Mouse (Mus musculus) kidney, embryonic 16.5 days (tissue): Measurements from ENCODE around the gene Meltf. TPM values are rescaled to one million over a fixed set of nuclear protein-coding genes. Genes with fewer than 3 reads are reported as not detected.

ENCODE experiments used
- ATAC-seq: fragments of 200-750 bp; cut with Nextera tagmentation; 2 replicates; pipeline ENCODE4 v1.8.0; 2017; ENCODE audit warnings: moderate TSS enrichment; ENCODE audit not compliant: low FRiP score, low TSS enrichment
- H3K27ac ChIP-seq: fragments of 300-500 bp; sonication (generic); 2 replicates; pipeline ENCODE4 v1.5.1; 2014; ENCODE audit warnings: low read length
- H3K27me3 ChIP-seq: fragments of 300-500 bp; sonication (generic); 2 replicates; pipeline ENCODE4 v1.6.1; 2014; ENCODE audit warnings: low read length, control low read depth, mixed read lengths; ENCODE audit not compliant: insufficient read depth
- H3K36me3 ChIP-seq: fragments of 300-500 bp; sonication (generic); 2 replicates; pipeline ENCODE4 v1.6.1; 2014; ENCODE audit warnings: low read length, control low read depth, mixed read lengths; ENCODE audit not compliant: insufficient read depth
- H3K4me1 ChIP-seq: fragments of 300-500 bp; sonication (generic); 2 replicates; pipeline ENCODE4 v1.6.1; 2014; ENCODE audit warnings: low read length, control low read depth, mixed read lengths; ENCODE audit not compliant: insufficient read depth
- H3K4me2 ChIP-seq: fragments of 300-500 bp; sonication (generic); replicated peaks from 2 replicates; pipeline ENCODE4 v1.6.1; 2014; ENCODE audit warnings: low read depth, low read length
- H3K4me3 ChIP-seq: fragments of 300-500 bp; sonication (generic); 2 replicates; pipeline ENCODE4 v1.5.1; 2014; ENCODE audit warnings: mild to moderate bottlenecking, low read length
- H3K9ac ChIP-seq: fragments of 300-500 bp; sonication (generic); replicated peaks from 2 replicates; pipeline ENCODE4 v1.6.1; 2014; ENCODE audit warnings: low read length
- H3K9me3 ChIP-seq: fragments of 300-500 bp; sonication (generic); 2 replicates; pipeline ENCODE4 v1.6.1; 2016; ENCODE audit warnings: low read length, control low read depth
- WGBS: fragments of 180-500 bp; shearing (Covaris S2); extraction: QIAGEN DNeasy Blood & Tissue Kit; methylation state at CpG from one replicate; pipeline ENCODE4 v1.1.7; 2014; 5-methylcytosine and 5-hydroxymethylcytosine counted together
- polyA plus RNA-seq: library from polyadenylated mRNA; unstranded; fragments of >200 nt; fragmentation: Nextera tagmentation; extraction: Ambion mirVana; gene quantifications from 2 replicates; pipeline ENCODE4 v1.2.1, GENCODE M21; 2015

Meltf gene
- polyA plus RNA-seq, 1 experiment from 2014 or later: 0.66 TPM

DNA sequence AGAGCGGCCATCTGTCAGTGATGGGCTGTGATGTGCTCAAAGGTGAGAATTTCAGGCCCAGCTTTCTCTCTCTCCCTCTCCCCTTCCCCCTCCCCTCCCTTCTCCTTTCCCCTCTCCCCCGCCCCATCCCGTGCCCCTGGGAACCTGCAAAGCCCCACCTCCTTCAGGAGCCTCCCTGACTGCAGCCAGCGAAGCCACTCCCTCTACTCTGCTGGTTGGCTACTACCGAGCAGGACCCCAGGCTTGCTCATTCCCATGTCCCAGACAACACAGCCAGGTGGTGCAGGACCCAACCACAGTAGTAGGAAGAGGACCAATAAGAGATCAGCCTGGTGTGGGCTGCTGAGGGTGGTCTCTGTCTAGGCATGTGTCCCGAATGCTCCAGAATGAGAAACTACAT lies 5.3 kb downstream of the Meltf start:
- no peak overlapping the region for H3K9ac ChIP-seq
- WGBS: 15% methylated on average over 5 of the region's 6 CpGs
- 0 out of 2 replicates have a peak overlapping the region, but pooled peaks have one; percentile 9 for H3K4me3 ChIP-seq
- H3K4me1 ChIP-seq: peaks cover 9% of the 10 kb centered on the region; the same call in 1 of the 2 replicates
- no peaks in the 10 kb centered on the region for H3K36me3 ChIP-seq
- H3K9me3 ChIP-seq: no peaks in the 10 kb centered on the region
- ATAC-seq: peak; percentile 58
- H3K27ac ChIP-seq: no peak overlapping the region
- H3K27me3 ChIP-seq: 0 out of 2 replicates have a peak, but pooled peaks cover 4% of the 10 kb centered on the region
- peak overlapping the region; percentile 36 for H3K4me2 ChIP-seq

DNA sequence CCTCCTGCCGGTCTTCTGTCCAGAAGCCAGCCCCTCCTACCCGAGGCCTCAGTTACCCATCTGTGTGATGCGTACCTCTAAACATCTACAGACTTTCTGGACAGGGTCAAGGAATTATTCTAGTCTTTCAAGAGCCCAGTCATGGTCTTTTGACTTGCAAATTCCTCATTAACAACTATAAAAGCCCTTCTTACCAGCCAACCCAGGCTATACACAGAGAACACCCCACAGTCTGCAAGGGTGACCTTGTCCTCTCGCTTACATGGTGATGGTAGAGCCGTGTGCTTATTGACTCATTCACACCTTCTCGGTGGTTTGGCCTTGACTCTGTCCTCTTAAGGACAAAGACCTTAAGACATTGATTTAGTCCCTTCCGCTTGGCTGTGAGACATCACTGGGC lies 12.3 kb downstream of the Meltf start:
- Histone ChIP-seq H3K27ac (no peak overlapping the region), H3K4me1 (no peaks in the 10 kb centered on the region), H3K36me3 (no peaks in the 10 kb centered on the region), H3K4me2 (no peak overlapping the region), H3K9ac (no peak overlapping the region), H3K4me3 (no peak overlapping the region), H3K27me3 (no peaks in the 10 kb centered on the region), H3K9me3 (no peaks in the 10 kb centered on the region)
- 72% methylated on average over 7 of the region's 7 CpGs for WGBS
- no peak for ATAC-seq

DNA sequence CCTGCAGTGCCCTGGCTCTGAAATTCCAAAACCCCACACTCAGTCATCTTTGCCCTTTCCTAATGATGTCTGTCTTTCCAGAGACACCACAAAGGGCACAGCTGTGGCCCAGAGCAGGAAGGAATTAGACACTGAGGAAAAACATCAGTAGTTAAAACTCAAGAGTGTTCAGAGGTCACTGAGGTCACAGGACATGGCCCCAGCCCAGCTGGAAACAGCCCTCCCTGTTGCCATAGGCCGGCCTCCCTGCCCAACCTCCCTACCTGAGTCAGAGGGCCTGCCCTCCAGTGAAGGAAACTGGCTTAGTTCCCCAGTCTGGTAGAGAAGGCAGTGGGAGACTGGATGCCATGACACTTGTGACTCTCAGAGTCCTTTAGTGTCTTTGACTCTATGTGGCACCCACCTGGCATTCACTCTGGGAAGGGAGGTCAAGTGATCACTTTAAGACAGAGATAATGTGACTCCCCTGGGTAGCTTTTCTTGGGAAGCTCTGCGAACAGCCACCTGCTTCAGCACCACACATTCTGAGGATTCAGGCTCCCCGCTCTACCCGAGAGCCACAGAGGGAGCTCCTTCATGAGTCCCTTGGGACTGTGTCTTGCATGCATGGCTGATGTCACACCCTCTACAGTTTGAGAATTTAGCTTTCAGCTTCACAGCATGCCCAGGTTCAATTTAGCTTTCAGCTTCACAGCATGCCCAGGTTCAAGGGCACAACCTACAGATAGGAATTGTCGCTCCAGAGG lies 15.0 kb downstream of the Meltf start:
- no peak overlapping the region for H3K27ac ChIP-seq
- H3K4me2 ChIP-seq: no peak overlapping the region
- H3K4me3 ChIP-seq: no peak overlapping the region
- H3K9ac ChIP-seq: no peak overlapping the region
- peaks cover 10% of the 10 kb centered on the region for H3K4me1 ChIP-seq
- H3K27me3 ChIP-seq: no peaks in the 10 kb centered on the region
- H3K9me3 ChIP-seq: no peaks in the 10 kb centered on the region
- WGBS: 60% methylated on average over 5 of the region's 5 CpGs
- ATAC-seq: no peak
- H3K36me3 ChIP-seq: no peaks in the 10 kb centered on the region

DNA sequence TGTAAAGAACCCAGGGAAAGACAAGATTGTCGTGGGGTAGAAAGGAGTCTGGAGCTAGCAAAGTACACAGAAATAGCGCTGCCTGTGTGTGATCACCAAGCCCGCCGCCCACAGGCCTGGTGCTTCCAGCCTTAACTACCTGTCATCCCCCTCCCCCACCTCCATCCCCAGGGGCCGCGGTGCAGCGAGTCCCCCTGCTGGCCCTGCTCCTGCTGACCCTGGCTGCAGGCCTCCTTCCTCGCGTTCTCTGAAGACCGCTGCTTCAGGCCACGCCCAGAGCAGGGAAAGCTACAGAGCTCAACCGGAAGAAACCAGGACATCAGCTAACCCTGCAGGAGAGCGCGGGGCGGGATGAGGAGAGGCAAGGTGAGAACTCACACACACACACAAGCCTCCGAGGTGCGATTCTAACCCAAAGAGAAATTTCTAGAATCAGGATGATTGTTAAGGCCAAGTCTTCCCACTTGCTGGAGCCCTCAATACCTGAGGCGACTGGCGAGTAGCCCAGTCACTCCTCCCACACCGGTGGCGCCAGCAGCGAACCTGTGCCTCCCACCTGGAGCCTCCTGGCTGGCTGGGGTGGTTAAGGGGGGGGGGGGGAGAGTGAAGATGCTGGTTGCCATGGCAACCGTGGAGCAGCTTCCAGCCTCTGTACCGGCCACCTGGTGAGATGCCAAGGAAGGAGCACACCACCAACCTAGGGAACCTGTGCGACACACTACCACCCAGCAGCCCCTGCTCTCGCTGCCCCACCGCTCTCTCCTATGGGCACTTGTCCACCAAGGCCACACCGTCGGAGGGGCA lies 18.6 kb downstream of the Meltf start:
- Histone ChIP-seq H3K36me3 (no peaks in the 10 kb centered on the region), H3K4me3 (peak overlapping the region; percentile 14; the same call in 1 of the 2 replicates), H3K9ac (peak overlapping the region; percentile 42; the same call in 1 of the 2 replicates), H3K27ac (no peak overlapping the region), H3K9me3 (peaks cover 6% of the 10 kb centered on the region; the same call in 1 of the 2 replicates), H3K27me3 (no peaks in the 10 kb centered on the region), H3K4me1 (peaks cover 10% of the 10 kb centered on the region), H3K4me2 (peak overlapping the region; percentile 52)
- peak; percentile 80; the same call in 1 of the 2 replicates for ATAC-seq
- WGBS: 13% methylated on average over 29 of the region's 29 CpGs

DNA sequence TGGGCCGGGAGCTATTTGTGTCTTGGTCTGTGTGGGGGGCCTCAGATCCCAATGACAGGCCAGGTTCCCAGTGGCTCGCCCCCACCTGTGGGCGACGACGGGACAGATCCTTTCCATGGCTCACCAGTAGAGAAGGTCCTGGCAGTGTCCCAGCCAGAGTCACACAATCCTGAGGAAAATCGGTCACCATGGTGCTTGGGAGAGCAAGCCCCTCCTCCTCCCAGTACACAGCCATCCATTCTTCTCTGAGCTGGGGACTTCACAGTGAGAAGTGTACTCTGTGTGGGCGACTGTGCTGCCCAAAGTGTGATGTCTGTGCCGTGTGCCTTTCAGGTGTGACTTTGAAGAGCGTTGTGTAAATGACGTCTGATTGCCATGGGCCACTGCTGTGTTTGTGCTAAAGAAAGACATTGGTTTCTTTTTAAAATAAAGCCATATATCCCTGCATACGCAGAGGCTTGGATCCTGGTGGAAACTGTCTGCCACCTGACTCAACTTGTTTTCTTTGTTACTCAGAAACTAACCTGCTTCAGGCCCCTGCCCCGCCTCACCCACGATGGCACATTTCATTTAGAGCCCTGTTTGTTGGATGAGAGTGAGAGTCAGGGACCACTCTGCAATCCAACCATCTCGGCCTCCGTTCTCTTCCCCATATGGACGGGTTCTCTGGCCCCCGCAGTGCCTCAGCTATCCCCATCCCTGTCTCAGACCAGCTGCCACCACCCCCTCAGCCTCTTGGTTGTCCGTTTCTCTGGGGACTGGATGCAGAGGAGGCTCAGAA lies 20.1 kb downstream of the Meltf start:
- no peak overlapping the region for H3K9ac ChIP-seq
- peaks cover 10% of the 10 kb centered on the region for H3K4me1 ChIP-seq
- H3K4me2 ChIP-seq: no peak overlapping the region
- no peak for ATAC-seq
- H3K36me3 ChIP-seq: no peaks in the 10 kb centered on the region
- H3K4me3 ChIP-seq: no peak overlapping the region
- H3K27ac ChIP-seq: no peak overlapping the region
- 79% methylated on average over 18 of the region's 18 CpGs for WGBS
- H3K27me3 ChIP-seq: no peaks in the 10 kb centered on the region
- H3K9me3 ChIP-seq: peaks cover 6% of the 10 kb centered on the region; the same call in 1 of the 2 replicates

DNA sequence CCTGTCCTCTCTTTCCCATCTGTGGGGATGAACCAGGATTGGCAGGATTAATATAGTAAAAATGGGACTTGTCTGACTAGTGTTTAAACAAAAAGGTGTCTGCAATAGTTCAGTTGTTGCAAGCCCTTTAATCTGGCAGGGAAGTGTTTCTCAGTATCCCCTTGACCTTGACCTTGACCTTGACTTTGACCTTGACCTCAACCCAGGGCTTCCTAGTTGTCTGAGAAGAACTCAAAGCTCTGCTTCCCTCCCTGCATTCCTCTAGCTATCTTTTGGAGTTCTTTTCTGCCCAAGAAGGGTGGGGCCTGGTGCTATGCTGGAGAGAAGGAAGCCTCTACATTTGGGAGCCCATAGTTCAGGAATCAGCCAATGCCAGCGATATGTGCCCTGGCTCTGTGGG lies 23.3 kb downstream of the Meltf start:
- Histone ChIP-seq H3K4me2 (no peak overlapping the region), H3K9me3 (peaks cover 6% of the 10 kb centered on the region; the same call in 1 of the 2 replicates), H3K36me3 (no peaks in the 10 kb centered on the region), H3K9ac (no peak overlapping the region), H3K4me1 (peaks cover 18% of the 10 kb centered on the region), H3K4me3 (no peak overlapping the region), H3K27me3 (no peaks in the 10 kb centered on the region), H3K27ac (no peak overlapping the region)
- 84% methylated on average over 1 of the region's 1 CpGs for WGBS
- ATAC-seq: no peak

DNA sequence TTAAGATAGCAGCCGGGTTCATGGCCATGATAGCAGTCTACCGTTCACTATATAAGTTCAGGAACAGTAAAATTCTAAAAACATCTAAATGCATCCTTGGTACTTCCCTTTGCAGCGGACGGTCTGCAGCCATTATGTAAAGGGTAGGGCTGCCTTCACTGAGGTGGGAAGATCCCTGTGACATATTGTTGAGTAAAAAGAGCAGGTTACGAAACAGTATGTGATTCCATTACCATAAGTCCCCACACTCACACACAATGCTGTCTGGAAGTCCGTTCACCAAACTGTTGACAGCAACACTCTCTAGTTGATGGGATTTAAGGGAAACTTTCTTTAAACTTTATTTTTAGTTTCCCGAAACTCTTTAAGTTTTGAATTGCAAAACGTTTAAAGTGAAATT lies 24.6 kb downstream of the Meltf start:
- peaks cover 6% of the 10 kb centered on the region; the same call in 1 of the 2 replicates for H3K9me3 ChIP-seq
- no peaks in the 10 kb centered on the region for H3K36me3 ChIP-seq
- peaks cover 9% of the 10 kb centered on the region for H3K4me1 ChIP-seq
- H3K4me3 ChIP-seq: no peak overlapping the region
- H3K9ac ChIP-seq: no peak overlapping the region
- H3K27ac ChIP-seq: no peak overlapping the region
- no peak for ATAC-seq
- 87% methylated on average over 8 of the region's 8 CpGs for WGBS
- no peaks in the 10 kb centered on the region for H3K27me3 ChIP-seq
- H3K4me2 ChIP-seq: no peak overlapping the region

DNA sequence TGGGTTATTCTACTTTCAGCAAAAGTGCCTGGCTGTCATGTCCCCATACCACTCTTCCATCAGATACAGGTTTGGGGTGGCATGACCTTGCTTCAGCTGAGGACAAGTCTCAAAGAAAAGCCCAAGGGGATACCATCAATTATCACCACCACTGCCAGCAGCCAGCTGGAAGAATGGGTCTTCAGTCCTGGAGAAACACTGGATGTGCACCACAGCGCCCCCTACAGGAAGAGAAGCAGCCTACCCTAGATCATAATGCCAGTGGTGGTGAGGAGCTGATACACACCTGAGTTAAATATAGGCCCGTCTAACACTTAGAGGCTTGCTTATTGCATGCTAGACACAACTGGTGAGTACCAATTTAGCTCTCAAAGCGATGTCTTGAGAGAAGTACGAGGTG lies 26.7 kb downstream of the Meltf start:
- no peak overlapping the region for H3K4me3 ChIP-seq
- H3K4me2 ChIP-seq: no peak overlapping the region
- ATAC-seq: no peak
- no peak overlapping the region for H3K9ac ChIP-seq
- peaks cover 9% of the 10 kb centered on the region for H3K4me1 ChIP-seq
- H3K27ac ChIP-seq: no peak overlapping the region
- no peaks in the 10 kb centered on the region for H3K27me3 ChIP-seq
- H3K9me3 ChIP-seq: 0 out of 2 replicates have a peak, but pooled peaks cover under 1% of the 10 kb centered on the region
- H3K36me3 ChIP-seq: no peaks in the 10 kb centered on the region
- 73% methylated on average over 4 of the region's 4 CpGs for WGBS
